Mouse (Mus musculus): ENCODE results near the gene Crnkl1. TPM values are rescaled to one million over a fixed set of nuclear protein-coding genes. Genes with fewer than 3 reads are reported as not detected.

Gene Crnkl1
- polyA plus RNA-seq (2015; fragmentation: Nextera tagmentation; extraction: Ambion mirVana): 31.3 and 34.9 TPM in 2 replicates

DNA sequence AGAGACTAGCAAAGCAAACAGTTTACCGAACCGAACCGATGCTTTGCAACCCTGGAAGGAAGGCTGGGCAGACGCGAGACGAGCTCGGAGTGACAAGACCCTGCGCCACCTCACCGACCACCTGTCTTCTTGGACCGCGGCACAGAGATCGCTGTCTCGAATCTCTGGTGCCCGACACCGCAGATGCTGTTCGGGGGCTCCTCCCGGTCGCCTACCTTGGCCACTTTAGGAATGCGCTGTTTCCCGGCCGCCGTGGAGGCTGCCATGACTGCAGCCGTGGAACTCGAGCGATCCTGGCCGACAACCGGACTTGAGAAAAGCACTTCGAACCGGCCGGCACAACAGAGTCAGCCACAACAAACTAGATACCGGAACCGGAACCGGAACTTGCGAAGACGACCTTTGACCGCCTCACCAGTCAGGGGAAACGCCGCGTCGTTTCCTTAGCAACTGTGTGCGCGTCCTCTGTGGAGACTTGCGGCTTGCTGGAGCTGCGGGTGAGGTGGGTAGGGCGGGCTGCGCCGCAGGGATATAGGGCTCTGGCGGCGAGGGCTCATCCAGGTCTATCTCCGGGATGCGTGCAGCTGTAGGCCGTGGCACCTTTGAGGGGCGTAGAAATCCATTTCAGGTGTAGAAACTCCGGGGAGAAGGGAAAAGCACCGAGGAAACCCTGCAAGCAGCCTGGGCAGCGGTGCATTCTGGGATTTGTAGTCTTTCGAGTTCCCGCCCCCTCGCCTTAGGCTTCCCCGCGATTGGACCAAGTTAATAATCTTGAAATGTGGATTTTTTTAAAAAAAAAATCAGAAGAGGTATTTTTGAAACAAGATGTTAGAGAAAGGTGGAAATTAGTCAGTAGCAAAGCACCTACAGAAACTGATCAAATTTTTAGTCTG is at the start of gene Crnkl1, which contains the start of gene Cfap61:
Crnkl1 (minus strand) TSS at position 676 of the 893 bp plus-strand sequence.
Cfap61 (plus strand) TSS at position 446 of the 893 bp plus-strand sequence.
- Histone ChIP-seq H3K4me3 (peak within 1 kb of the TSS; percentile 98), H3K27ac (replicated peaks) (no peak within 1 kb of the TSS), H3K9ac (replicated peaks) (peak within 1 kb of the TSS; percentile 48), H3K9me3 (no peaks in the 10 kb centered on the region), H3K27me3 (no peaks in the 10 kb centered on the region), H3K36me3 (peaks cover 28% of the 10 kb centered on the region), H3K4me2 (replicated peaks) (peak within 1 kb of the TSS; percentile 83), H3K4me1 (peaks cover 11% of the 10 kb centered on the region)
- peak; percentile 99 for ATAC-seq (replicated peaks)
- under 1% methylated on average over 61 of the region's 61 CpGs for WGBS

DNA sequence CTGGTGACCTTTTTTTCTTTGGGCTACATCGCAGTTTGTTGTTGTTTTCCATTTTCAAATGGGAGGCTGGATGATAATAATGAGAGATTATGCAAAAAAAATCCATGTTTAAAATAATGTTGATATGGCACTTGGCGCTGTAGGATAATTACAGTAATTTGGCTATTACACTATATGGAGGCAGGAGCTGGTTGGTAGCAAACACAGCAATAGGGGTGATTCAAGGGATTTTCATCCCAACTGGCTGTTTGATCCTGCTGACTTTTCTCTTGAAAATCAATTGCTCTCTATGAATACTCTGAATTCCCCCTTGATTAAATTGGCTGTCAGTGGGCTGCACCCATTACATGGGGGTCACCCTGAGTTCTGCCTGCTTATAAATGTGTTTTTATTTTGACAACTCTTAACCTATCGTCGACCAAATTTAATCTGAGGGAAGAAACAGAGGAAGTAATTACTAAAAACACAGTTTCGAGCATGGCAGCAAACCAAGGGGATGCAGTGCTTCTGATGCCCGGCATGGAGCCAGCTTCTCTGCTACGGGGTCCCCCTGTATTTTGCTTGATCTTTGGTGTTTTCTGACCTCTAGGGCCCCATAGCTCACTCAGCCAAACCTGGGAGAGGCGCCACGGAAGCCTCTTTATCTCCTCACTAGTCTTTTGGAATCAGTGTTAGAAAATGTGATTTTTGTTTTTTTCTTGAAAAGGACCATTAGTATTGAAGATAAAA is 47.7 kb upstream of the Crnkl1 start:
- peaks cover 37% of the 10 kb centered on the region for H3K4me1 ChIP-seq
- no peaks in the 10 kb centered on the region for H3K9me3 ChIP-seq
- H3K4me3 ChIP-seq: no peak overlapping the region
- peak overlapping the region; percentile 67; the same call in 1 of the 2 replicates for H3K27ac ChIP-seq (replicated peaks)
- H3K27me3 ChIP-seq: no peaks in the 10 kb centered on the region
- no peaks in the 10 kb centered on the region for H3K36me3 ChIP-seq
- WGBS: 34% methylated on average over 9 of the region's 9 CpGs
- H3K4me2 ChIP-seq (replicated peaks): no peak overlapping the region
- no peak overlapping the region for H3K9ac ChIP-seq (replicated peaks)
- peak; percentile 68 for ATAC-seq (replicated peaks)

DNA sequence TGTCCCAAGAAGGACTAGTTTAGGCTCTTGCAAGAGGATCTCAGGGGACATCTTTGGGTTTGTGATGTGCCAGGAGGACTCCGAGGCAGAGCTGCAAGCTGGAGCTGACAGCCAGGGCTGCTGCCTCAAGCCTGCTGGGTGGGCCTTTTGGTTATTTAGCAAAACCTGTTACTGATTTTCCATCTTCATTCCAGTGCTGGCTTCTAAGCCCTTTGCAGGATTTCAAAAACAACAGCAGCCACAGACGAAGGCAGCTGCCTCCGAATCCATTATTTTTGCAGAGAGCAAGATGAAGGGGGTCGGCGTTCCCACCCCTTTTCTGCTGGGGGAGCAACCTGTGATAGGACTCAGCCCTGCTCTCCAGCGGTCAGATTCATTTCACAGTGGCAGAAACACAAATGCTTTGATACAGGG is 46.9 kb upstream of the Crnkl1 start:
- WGBS: 8% methylated on average over 6 of the region's 6 CpGs
- H3K9me3 ChIP-seq: no peaks in the 10 kb centered on the region
- peak overlapping the region; percentile 67 for H3K27ac ChIP-seq (replicated peaks)
- ATAC-seq (replicated peaks): peak; percentile 19; the same call in 1 of the 2 replicates
- H3K4me2 ChIP-seq (replicated peaks): no peak overlapping the region
- H3K9ac ChIP-seq (replicated peaks): no peak overlapping the region
- H3K36me3 ChIP-seq: no peaks in the 10 kb centered on the region
- H3K4me3 ChIP-seq: no peak overlapping the region
- no peaks in the 10 kb centered on the region for H3K27me3 ChIP-seq
- peaks cover 37% of the 10 kb centered on the region for H3K4me1 ChIP-seq

DNA sequence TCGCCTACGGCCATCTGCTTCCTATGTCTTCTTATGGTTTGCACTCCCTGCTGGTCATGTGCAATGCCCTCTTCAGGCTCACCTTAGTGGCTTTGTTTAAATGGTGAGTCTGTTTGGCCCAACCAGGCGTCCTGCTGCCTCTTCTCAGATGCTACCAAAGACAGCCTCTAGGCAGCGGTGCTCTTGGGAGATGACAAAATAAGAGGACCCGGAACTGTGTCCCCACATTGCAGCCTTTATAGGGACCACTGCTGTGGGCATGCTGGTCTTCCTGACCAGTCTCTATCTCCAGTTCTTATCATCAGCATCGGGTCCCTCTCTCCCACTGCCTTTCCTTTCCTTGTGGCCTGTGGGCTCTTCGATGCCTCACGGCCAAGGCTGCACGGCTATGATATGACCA is 46.1 kb upstream of the Crnkl1 start:
- ATAC-seq (replicated peaks): no peak
- Histone ChIP-seq H3K9ac (replicated peaks) (no peak overlapping the region), H3K4me3 (no peak overlapping the region), H3K36me3 (no peaks in the 10 kb centered on the region), H3K4me2 (replicated peaks) (no peak overlapping the region), H3K27me3 (no peaks in the 10 kb centered on the region), H3K4me1 (peaks cover 37% of the 10 kb centered on the region), H3K9me3 (no peaks in the 10 kb centered on the region), H3K27ac (replicated peaks) (no peak overlapping the region)
- 79% methylated on average over 9 of the region's 9 CpGs for WGBS

DNA sequence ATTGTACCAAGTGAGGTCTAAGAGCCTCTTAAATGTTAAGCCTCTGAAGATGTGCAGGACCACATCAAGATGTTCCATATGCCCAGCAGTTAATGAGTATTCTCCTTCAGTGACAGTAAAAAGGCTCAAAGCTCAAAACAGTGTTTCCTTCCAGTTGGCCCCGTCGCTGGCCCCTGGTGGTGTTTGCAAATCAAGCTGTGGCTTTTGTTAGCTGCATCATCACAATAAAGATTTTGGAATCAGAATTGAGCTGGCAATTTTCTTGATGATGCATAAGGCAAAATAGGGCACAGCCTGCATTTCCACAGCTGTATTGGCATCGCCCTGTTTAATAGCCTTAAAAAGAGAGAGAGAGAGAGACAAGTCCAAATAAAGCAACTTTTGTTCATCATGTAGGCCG is 44.8 kb upstream of the Crnkl1 start:
- no peak for ATAC-seq (replicated peaks)
- H3K27me3 ChIP-seq: no peaks in the 10 kb centered on the region
- H3K4me1 ChIP-seq: peaks cover 37% of the 10 kb centered on the region
- H3K4me2 ChIP-seq (replicated peaks): no peak overlapping the region
- no peak overlapping the region for H3K4me3 ChIP-seq
- no peak overlapping the region for H3K27ac ChIP-seq (replicated peaks)
- H3K36me3 ChIP-seq: no peaks in the 10 kb centered on the region
- no peak overlapping the region for H3K9ac ChIP-seq (replicated peaks)
- H3K9me3 ChIP-seq: no peaks in the 10 kb centered on the region
- WGBS: 21% methylated on average over 4 of the region's 4 CpGs

DNA sequence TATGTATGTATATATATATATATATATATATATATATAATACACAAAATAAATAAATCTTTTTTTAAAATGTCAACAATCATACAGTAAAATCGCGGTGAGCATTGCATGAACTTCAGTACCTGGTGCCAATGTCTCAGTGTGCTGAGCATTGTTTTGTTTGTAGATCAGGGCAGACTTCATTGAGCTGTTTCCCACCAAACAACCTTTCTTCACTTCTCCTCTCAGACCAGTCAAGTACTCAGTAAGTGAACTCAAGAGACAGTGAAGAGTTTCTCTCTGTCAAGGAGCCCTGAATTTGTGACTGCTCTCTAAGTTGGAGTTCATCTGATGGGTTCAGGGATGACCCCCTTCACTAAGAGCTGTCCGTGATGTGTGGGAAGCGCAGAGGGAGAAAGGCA is 37.8 kb upstream of the Crnkl1 start:
- no peak overlapping the region for H3K4me3 ChIP-seq
- no peaks in the 10 kb centered on the region for H3K27me3 ChIP-seq
- no peak overlapping the region for H3K27ac ChIP-seq (replicated peaks)
- no peak for ATAC-seq (replicated peaks)
- no peaks in the 10 kb centered on the region for H3K9me3 ChIP-seq
- H3K9ac ChIP-seq (replicated peaks): no peak overlapping the region
- H3K4me1 ChIP-seq: peaks cover 15% of the 10 kb centered on the region
- whole genome bisulfite sequencing: 96% methylated on average over 4 of the region's 4 CpGs
- no peaks in the 10 kb centered on the region for H3K36me3 ChIP-seq
- no peak overlapping the region for H3K4me2 ChIP-seq (replicated peaks)

DNA sequence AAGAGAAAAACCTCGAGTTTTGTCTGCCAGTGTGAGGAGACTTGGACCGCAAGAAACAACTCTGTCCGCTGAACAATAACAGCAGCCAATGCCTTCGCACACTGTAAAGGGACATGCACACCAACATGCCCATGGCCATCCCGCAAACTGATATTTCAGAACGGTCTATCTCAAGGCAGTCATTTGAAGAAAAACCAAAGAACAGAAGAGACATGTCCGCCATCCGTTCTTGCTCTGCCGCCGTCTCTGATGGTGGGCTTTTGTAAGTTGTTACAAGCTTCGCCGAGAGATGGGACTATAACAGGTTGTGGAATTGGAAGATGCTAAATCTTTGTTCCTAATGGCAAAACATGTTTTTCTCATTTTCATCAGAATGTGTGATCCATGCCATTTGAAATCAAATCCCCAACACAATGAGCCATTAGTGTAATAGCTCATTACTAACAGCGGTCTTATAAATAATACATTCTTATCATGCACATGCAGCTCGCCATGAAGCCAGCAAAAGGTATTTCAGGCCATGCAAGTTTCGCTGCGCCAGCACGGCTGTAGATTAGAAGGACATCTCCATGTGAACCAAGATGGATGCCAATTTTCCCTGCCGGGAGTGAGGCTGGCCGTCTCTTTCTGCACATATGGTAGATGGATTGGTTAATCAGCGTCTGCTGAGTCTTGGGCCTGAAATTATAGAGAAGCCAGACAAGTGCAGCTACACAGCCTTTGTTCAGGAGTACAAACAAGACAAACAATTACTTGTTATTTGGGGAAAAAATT is 36.6 kb upstream of the Crnkl1 start:
- peak overlapping the region; percentile 77 for H3K27ac ChIP-seq (replicated peaks)
- H3K27me3 ChIP-seq: no peaks in the 10 kb centered on the region
- no peak overlapping the region for H3K4me2 ChIP-seq (replicated peaks)
- no peaks in the 10 kb centered on the region for H3K9me3 ChIP-seq
- peaks cover 15% of the 10 kb centered on the region for H3K4me1 ChIP-seq
- no peak overlapping the region for H3K9ac ChIP-seq (replicated peaks)
- no peaks in the 10 kb centered on the region for H3K36me3 ChIP-seq
- H3K4me3 ChIP-seq: no peak overlapping the region
- WGBS: 65% methylated on average over 20 of the region's 20 CpGs
- ATAC-seq (replicated peaks): peak; percentile 86

DNA sequence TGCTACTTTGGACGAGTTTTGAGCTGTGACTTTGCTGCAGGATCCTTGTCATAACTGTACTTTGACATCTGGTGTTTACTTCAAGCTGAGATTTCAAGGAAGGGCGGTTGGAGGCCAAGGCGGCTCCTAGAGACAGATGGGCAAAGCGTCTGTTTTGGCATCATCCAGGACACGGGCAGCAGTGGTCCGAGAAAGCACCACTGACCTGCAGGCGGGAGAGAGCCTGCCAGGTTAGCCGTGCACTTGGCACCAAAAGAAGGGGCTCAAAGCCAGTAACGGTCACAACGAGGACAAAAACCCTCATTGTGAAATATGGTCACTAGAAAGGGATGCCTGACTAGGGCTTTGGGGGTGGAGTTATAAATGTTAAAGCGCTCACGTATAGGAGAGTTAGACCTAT is 35.9 kb upstream of the Crnkl1 start:
- H3K27ac ChIP-seq (replicated peaks): peak overlapping the region; percentile 77
- no peak overlapping the region for H3K4me2 ChIP-seq (replicated peaks)
- no peak for ATAC-seq (replicated peaks)
- H3K9me3 ChIP-seq: no peaks in the 10 kb centered on the region
- no peak overlapping the region for H3K9ac ChIP-seq (replicated peaks)
- WGBS: 79% methylated on average over 12 of the region's 12 CpGs
- peaks cover 15% of the 10 kb centered on the region for H3K4me1 ChIP-seq
- no peaks in the 10 kb centered on the region for H3K27me3 ChIP-seq
- no peaks in the 10 kb centered on the region for H3K36me3 ChIP-seq
- no peak overlapping the region for H3K4me3 ChIP-seq

DNA sequence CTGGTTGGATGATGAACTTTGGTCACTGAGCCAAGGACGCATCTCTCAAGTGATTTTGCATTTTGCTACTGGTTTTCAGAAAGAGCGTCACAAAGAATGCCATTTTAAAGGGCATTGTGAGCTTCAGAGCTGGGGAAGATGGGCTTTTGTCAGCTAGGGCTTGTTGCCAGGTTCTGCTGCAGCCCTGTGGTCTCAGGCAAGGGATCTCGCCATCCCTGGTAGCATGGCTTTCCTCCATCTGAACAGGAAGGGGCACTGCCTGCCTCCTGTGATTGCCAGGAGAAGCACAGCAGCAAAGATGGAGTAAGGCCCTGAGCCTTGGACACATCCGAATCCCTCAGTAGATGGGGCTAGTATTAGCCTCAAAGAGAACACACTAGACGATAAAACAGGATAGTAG is 27.0 kb upstream of the Crnkl1 start:
- Histone ChIP-seq H3K27ac (replicated peaks) (no peak overlapping the region), H3K9ac (replicated peaks) (no peak overlapping the region), H3K4me3 (no peak overlapping the region), H3K9me3 (no peaks in the 10 kb centered on the region), H3K4me1 (peaks cover 12% of the 10 kb centered on the region), H3K27me3 (0 out of 2 replicates have a peak, but pooled peaks cover 2% of the 10 kb centered on the region), H3K36me3 (no peaks in the 10 kb centered on the region), H3K4me2 (replicated peaks) (no peak overlapping the region)
- 64% methylated on average over 5 of the region's 5 CpGs for WGBS
- no peak for ATAC-seq (replicated peaks)

DNA sequence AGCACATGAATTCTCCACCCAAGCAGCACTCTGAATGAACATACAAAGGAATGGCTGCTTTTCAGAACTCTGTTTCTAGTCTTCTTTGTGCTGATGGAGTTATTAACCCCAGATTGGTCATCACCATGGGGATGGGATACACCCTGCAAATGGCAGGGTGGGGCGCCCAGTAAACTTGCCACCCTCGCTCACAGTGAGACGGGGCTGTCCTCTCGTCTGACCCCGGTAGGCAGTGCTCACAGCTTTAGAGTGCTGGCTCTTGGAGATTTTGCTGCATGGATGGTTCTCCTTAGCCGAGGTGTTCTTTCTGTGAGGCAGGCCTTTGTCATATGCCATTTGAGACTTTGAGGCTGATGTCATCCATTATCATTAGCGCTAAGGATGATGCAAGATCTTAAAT is 23.7 kb upstream of the Crnkl1 start:
- no peaks in the 10 kb centered on the region for H3K9me3 ChIP-seq
- H3K4me3 ChIP-seq: no peak overlapping the region
- WGBS: 30% methylated on average over 7 of the region's 7 CpGs
- 0 out of 2 replicates have a peak, but pooled peaks cover 3% of the 10 kb centered on the region for H3K27me3 ChIP-seq
- ATAC-seq (replicated peaks): peak; percentile 54; the same call in 1 of the 2 replicates
- H3K9ac ChIP-seq (replicated peaks): no peak overlapping the region
- H3K27ac ChIP-seq (replicated peaks): no peak overlapping the region
- H3K4me2 ChIP-seq (replicated peaks): no peak overlapping the region
- peaks cover 12% of the 10 kb centered on the region for H3K4me1 ChIP-seq
- H3K36me3 ChIP-seq: no peaks in the 10 kb centered on the region

DNA sequence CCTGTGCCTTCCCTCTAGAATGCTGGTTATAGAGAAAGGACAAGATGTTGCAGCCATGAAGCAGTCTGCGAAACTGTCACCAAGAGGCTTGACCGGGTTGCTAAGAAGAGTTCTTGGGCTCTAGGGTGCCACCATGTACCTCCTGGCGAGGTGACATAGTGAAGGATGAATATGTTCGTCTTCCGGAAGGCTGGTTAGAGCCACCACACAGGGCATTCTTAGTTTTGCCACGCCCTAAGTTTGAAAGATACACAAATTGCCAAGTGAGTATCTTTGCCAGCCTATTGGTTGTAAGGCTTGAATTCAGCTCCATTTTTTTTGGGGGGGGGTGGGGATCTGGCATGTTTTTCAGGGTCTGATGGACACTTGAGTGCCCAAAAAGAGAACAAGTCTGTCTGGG is 23.3 kb upstream of the Crnkl1 start:
- 0 out of 2 replicates have a peak, but pooled peaks cover 3% of the 10 kb centered on the region for H3K27me3 ChIP-seq
- H3K9ac ChIP-seq (replicated peaks): no peak overlapping the region
- no peaks in the 10 kb centered on the region for H3K36me3 ChIP-seq
- ATAC-seq (replicated peaks): peak; percentile 30; the same call in 1 of the 2 replicates
- no peak overlapping the region for H3K4me2 ChIP-seq (replicated peaks)
- no peak overlapping the region for H3K27ac ChIP-seq (replicated peaks)
- 69% methylated on average over 6 of the region's 6 CpGs for WGBS
- peaks cover 12% of the 10 kb centered on the region for H3K4me1 ChIP-seq
- no peaks in the 10 kb centered on the region for H3K9me3 ChIP-seq
- no peak overlapping the region for H3K4me3 ChIP-seq
